Mouse (Mus musculus) limb, embryonic 12.5 days (tissue): Measurements from ENCODE around the gene Chst3. TPM values are rescaled to one million over a fixed set of nuclear protein-coding genes. Genes with fewer than 3 reads are reported as not detected.
"Not testable (repeated sequence)": the region's sequence is repeated elsewhere in the genome, so short reads cannot be mapped to it uniquely, and the experiment has no call there.

Experiments
- ATAC-seq: fragments of 200-750 bp; cut with Nextera tagmentation; 2 replicates; pipeline ENCODE4 v1.8.0; 2017; ENCODE audit warnings: low read depth, moderate TSS enrichment; ENCODE audit not compliant: insufficient number of reproducible peaks, insufficient read depth, low FRiP score, low TSS enrichment
- H3K27ac ChIP-seq: fragments of 300-500 bp; sonication (generic); 2 replicates; pipeline ENCODE4 v1.5.1; 2016; ENCODE audit warnings: mild to moderate bottlenecking, moderate library complexity
- H3K27me3 ChIP-seq: fragments of 300-500 bp; sonication (generic); 2 replicates; pipeline ENCODE4 v1.6.1; 2016; ENCODE audit warnings: mild to moderate bottlenecking, moderate library complexity
- H3K36me3 ChIP-seq: fragments of 300-500 bp; sonication (generic); 2 replicates; pipeline ENCODE4 v1.6.1; 2016; ENCODE audit warnings: mild to moderate bottlenecking, moderate library complexity
- H3K4me1 ChIP-seq: fragments of 300-500 bp; sonication (generic); replicated peaks from 2 replicates; pipeline ENCODE4 v1.6.1; 2016
- H3K4me2 ChIP-seq: fragments of 300-500 bp; sonication (generic); 2 replicates; pipeline ENCODE4 v1.6.1; 2016; ENCODE audit warnings: mild to moderate bottlenecking, moderate library complexity
- H3K4me3 ChIP-seq: fragments of 300-500 bp; sonication (generic); replicated peaks from 2 replicates; pipeline ENCODE4 v1.5.1; 2016; ENCODE audit warnings: mild to moderate bottlenecking
- H3K9ac ChIP-seq: fragments of 300-500 bp; sonication (generic); replicated peaks from 2 replicates; pipeline ENCODE4 v1.6.1; 2016; ENCODE audit warnings: mild to moderate bottlenecking, moderate library complexity
- H3K9me3 ChIP-seq: fragments of 300-500 bp; sonication (generic); 2 replicates; pipeline ENCODE4 v1.6.1; 2016; ENCODE audit warnings: mild to moderate bottlenecking, moderate library complexity
- WGBS: fragments of 180-500 bp; shearing (Covaris S2); methylation state at CpG from one replicate; pipeline ENCODE4 v1.1.7; 2016; 5-methylcytosine and 5-hydroxymethylcytosine counted together
- polyA plus RNA-seq: library from polyadenylated mRNA; unstranded; fragments of >200 nt; fragmentation: Nextera tagmentation; extraction: Ambion mirVana; gene quantifications from 2 replicates; pipeline ENCODE4 v1.2.1, GENCODE M21; 2016

Gene Chst3
- polyA plus RNA-seq, 1 experiment from 2014 or later: 2.7 TPM

DNA sequence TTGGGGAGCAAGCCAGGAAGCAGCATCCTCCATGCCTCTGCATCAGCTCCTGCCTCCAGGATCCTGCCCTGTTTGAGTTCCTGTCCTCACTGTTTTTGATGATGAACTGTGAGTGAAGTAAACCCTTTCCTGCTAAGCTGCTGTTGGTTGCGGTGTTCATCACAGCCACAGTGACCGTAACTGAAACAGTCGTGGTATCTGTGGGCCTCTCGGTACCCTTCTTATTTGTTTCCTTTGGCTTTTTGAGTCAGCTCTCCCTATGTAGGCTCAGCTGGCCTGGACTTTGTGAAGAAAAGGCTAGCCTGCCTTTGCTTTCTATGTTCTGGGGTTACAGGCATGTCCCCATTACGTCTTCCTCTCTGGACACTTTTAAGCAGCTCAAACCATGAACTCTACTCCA, 47.7 kb downstream of the Chst3 start:
- H3K9me3 ChIP-seq: 0 out of 2 replicates have a peak, but pooled peaks cover 5% of the 10 kb centered on the region
- H3K4me3 ChIP-seq: no peak overlapping the region
- no peak for ATAC-seq
- H3K4me2 ChIP-seq: no peak overlapping the region
- no peak overlapping the region for H3K27ac ChIP-seq
- no peaks in the 10 kb centered on the region for H3K36me3 ChIP-seq
- H3K27me3 ChIP-seq: no peaks in the 10 kb centered on the region
- no peak overlapping the region for H3K9ac ChIP-seq
- no peaks in the 10 kb centered on the region for H3K4me1 ChIP-seq
- WGBS: 93% methylated on average over 5 of the region's 5 CpGs

DNA sequence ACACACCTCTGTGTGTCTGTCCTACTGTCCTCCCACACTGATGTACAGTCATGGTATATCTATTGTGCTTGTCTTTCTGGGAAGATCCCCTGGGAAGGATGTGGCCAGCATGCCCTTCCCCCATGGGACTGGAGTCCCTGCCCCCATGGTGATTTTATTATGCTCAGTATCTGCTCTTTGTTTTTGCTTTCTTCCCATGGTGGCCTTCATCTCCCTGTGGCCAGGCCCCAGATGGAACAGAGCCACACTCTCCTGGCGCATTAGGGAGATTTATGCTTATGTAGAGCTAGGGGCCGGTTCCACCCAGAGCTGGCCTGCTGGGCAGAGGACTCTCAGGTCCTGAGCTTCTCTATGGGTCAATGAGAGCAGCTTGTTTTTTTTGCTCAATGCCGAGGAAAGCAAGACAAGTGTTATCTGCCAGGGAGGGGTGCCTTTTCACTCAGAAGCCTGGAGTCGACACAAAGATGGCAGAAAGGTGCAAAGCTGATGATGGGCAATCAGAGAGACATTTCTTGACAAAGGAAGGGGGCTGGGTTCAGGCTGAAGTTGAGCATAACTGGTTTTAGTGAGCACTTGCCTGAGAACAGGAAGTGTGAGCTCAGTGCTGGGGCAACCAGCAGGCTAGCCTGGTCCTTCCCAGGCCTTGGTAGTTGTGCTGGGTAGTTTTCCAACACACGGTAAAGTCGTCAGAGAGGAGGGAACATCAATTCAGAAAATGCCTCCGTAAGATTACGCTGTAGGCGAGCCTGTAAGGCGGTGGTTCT, 48.6 kb downstream of the Chst3 start:
- no peaks in the 10 kb centered on the region for H3K36me3 ChIP-seq
- no peak overlapping the region for H3K4me2 ChIP-seq
- no peaks in the 10 kb centered on the region; the same call in 1 of the 2 replicates for H3K4me1 ChIP-seq
- H3K4me3 ChIP-seq: no peak overlapping the region
- no peaks in the 10 kb centered on the region for H3K27me3 ChIP-seq
- 0 out of 2 replicates have a peak, but pooled peaks cover 5% of the 10 kb centered on the region for H3K9me3 ChIP-seq
- no peak for ATAC-seq
- no peak overlapping the region for H3K9ac ChIP-seq
- 70% methylated on average over 10 of the region's 10 CpGs for WGBS
- H3K27ac ChIP-seq: no peak overlapping the region

DNA sequence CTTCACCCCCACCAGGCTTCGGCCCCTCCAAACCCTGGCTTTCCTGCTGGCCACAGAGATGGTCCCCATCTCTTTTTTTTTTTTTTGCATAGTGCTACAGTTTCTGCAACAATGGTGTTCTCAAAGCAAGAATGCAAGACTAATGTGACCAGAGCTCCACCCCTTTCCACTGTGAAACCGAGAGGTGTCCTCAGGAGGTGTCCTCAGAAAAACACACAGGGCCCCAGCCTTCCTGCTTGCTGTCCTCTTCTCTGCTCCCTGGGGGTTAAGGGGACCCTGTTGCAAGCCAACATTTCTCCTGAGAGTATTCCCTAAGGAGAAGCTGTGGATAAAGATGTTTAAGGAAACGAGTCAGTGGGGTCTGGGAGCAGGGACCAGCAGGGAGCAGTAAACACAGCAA, 50.1 kb downstream of the Chst3 start:
- Histone ChIP-seq H3K4me3 (no peak overlapping the region), H3K4me1 (no peaks in the 10 kb centered on the region; the same call in 1 of the 2 replicates), H3K9me3 (0 out of 2 replicates have a peak, but pooled peaks cover 5% of the 10 kb centered on the region), H3K4me2 (no peak overlapping the region), H3K27me3 (no peaks in the 10 kb centered on the region), H3K36me3 (no peaks in the 10 kb centered on the region), H3K9ac (no peak overlapping the region), H3K27ac (no peak overlapping the region)
- no peak for ATAC-seq
- 60% methylated on average over 3 of the region's 3 CpGs for WGBS

DNA sequence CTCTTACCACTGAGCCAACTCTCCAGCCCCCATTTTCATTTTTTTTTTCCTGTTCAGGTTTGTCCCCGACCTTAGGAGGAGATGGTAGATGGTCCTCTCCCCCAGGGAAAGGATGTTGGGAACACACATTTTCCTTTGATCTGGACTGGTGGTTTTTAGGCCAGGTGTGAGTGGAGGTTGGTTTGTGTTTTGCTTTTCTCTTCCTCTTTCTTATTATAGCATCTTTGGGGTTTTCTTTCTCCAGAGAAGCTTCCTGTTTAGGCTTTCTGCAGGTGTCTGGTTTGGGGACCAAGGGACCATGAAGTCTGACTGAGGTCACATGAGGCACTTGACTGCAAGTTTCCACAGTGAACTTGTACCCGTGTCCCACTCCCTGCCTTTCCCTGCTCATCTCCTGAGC, 50.8 kb downstream of the Chst3 start:
- H3K27me3 ChIP-seq: no peaks in the 10 kb centered on the region
- H3K27ac ChIP-seq: no peak overlapping the region
- no peaks in the 10 kb centered on the region; the same call in 1 of the 2 replicates for H3K4me1 ChIP-seq
- H3K9me3 ChIP-seq: 0 out of 2 replicates have a peak, but pooled peaks cover 5% of the 10 kb centered on the region
- no peak for ATAC-seq
- 82% methylated on average over 2 of the region's 2 CpGs for WGBS
- H3K36me3 ChIP-seq: no peaks in the 10 kb centered on the region
- no peak overlapping the region for H3K4me2 ChIP-seq
- H3K4me3 ChIP-seq: no peak overlapping the region
- no peak overlapping the region for H3K9ac ChIP-seq

DNA sequence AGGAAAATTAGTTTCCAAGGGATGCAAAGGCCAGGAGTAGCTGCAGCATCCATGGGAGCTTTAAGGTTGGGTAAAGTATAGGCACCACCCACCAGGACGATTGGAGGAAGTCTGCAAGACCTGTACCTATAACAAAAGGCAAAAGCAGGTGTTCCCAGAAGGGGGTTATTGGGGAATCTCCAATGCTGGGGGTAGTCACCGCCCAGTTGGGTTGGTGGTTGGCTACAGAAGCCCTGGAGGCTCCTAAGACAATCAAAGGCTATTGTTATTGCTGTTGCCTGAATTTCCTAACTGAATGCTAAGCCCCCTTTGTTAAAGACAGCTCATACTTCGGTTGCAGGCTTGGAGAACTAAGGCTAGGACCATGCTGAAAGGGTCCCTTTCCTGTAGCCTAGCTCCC, 53.0 kb downstream of the Chst3 start:
- no peak overlapping the region for H3K27ac ChIP-seq
- H3K4me1 ChIP-seq: no peaks in the 10 kb centered on the region; the same call in 1 of the 2 replicates
- H3K9ac ChIP-seq: no peak overlapping the region
- H3K9me3 ChIP-seq: 0 out of 2 replicates have a peak, but pooled peaks cover 5% of the 10 kb centered on the region
- no peak overlapping the region for H3K4me2 ChIP-seq
- H3K4me3 ChIP-seq: no peak overlapping the region
- H3K27me3 ChIP-seq: no peaks in the 10 kb centered on the region
- 30% methylated on average over 3 of the region's 3 CpGs for WGBS
- H3K36me3 ChIP-seq: no peaks in the 10 kb centered on the region
- ATAC-seq: no peak

DNA sequence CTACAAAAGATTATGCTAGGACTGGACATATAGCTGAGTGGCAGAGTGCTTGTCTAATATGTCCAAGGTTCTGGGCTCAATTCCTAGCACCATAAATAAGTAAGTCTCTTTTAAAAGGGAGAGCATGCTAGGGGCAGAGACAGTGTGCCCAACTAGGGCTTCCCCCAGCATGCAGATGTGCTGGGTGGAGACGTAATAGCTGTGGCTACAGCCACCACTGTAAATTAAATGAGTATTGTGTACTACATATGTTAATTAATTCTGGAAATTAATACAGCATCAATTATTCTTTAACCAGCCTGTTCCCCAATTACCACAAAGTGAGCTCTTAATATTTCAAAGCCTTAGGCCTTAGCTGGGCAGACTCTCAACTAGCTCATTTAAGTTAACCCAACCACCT, 54.2 kb downstream of the Chst3 start:
- no peak for ATAC-seq
- H3K9ac ChIP-seq: no peak overlapping the region
- no peaks in the 10 kb centered on the region for H3K36me3 ChIP-seq
- no peaks in the 10 kb centered on the region for H3K27me3 ChIP-seq
- no peak overlapping the region for H3K4me3 ChIP-seq
- no peak overlapping the region for H3K4me2 ChIP-seq
- H3K27ac ChIP-seq: no peak overlapping the region
- H3K4me1 ChIP-seq: no peaks in the 10 kb centered on the region; the same call in 1 of the 2 replicates
- WGBS: 79% methylated on average over 1 of the region's 1 CpGs
- H3K9me3 ChIP-seq: 0 out of 2 replicates have a peak, but pooled peaks cover 5% of the 10 kb centered on the region

DNA sequence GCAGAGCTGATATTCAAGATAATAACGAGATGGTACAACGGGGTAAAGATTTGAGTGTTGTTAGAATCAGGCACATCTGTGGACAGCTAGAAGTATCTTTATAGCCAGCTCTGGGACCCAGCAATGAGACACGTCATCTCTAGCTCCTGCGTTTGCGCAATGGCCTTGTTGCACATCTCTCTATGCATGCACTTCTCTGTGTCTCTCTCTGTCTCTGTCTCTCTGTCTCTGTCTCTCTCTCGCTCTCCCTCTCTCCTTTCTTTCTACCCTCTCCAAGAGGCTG, 56.1 kb downstream of the Chst3 start:
- 92% methylated on average over 6 of the region's 6 CpGs for WGBS
- Histone ChIP-seq H3K9me3 (0 out of 2 replicates have a peak, but pooled peaks cover under 1% of the 10 kb centered on the region), H3K4me3 (no peak overlapping the region), H3K4me1 (no peaks in the 10 kb centered on the region; the same call in 1 of the 2 replicates), H3K36me3 (no peaks in the 10 kb centered on the region), H3K27me3 (no peaks in the 10 kb centered on the region), H3K4me2 (no peak overlapping the region), H3K9ac (no peak overlapping the region), H3K27ac (no peak overlapping the region)
- ATAC-seq: no peak

DNA sequence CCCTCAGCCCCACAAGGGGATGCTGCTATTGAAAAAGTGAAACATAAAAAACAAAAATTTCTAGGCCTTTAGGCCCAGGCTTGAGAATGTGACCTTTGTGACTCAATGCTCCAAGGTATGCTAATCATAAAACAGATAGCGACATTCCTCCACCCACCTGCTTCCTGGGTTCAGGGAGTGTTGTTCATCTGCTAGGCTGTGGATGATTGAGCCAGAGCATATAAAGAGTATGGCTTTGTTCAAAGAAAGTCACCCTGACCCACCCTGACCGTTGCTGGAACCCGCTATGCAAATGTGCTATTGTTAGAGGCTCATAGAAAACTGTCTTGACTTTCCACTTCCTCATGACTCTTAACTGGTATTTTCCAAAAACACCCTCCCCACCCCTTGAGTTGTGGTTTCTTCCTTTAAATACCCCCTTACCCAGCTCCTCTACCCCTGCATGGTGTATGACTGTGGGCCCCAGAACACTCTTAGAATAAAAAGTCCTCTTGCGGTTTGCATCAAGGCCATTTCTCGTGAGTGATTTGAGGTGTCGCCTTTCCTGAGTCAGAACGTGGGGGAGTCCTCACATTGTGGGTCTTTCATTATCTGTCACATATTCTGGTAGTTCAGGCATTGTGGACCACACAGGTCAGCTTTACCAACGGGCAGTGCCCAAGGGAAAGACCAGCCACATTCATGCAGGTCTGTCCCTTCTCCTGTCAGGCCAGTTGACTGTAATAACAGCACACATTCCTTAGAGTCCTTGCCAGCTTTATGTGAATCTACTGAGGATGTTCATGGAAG, 56.7 kb downstream of the Chst3 start:
- not testable (repeated sequence) for H3K4me1 ChIP-seq, H3K9me3 ChIP-seq, ATAC-seq, H3K27ac ChIP-seq, H3K4me3 ChIP-seq, H3K4me2 ChIP-seq, H3K27me3 ChIP-seq, H3K36me3 ChIP-seq, H3K9ac ChIP-seq
- 88% methylated on average over 8 of the region's 8 CpGs for WGBS

DNA sequence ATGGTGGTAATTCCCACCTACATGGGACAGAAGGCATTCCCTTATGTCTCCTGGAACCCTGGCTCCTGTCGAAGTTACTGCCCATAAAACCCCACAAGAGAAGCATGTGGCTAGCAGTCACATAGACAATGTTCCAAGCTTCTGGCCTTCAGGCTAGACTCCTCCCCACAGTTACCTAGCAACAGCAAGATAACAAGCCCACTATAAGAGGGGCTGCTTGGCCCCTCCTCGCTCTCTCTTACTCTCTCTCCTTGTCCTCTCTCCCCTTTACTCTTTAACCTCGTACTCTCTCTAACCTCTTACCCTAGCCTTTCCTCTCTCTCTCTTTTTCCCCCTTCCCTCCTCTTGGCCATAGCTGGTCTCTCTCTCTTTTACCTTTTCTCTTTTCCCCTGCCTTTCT, 57.7 kb downstream of the Chst3 start:
- H3K4me1 ChIP-seq, ATAC-seq, H3K4me3 ChIP-seq, H3K36me3 ChIP-seq, H3K4me2 ChIP-seq, H3K9me3 ChIP-seq, H3K27me3 ChIP-seq, H3K27ac ChIP-seq, H3K9ac ChIP-seq: not testable (repeated sequence)
- 57% methylated on average over 3 of the region's 3 CpGs for WGBS

DNA sequence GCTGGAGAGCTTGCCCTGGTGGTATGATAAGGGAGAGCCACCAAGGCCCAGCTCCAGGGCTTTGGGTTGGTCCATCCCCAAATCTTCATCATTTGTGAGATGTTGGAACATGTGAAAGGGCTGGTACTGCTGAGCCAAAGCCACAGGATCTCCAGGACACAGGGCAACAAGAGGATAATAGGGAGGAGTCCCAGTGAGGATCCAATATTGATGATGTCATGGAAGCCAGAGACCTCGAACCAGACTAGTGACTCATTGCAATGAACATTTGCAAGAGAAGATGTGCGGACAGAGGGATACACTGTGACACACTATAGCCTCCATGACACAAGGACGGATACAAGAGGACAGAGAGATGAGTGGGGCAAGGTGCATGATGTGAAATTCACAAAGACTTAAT, 60.9 kb downstream of the Chst3 start:
- ATAC-seq: no peak
- WGBS: 87% methylated on average over 3 of the region's 3 CpGs
- H3K9me3 ChIP-seq: no peaks in the 10 kb centered on the region
- H3K9ac ChIP-seq: no peak overlapping the region
- H3K4me2 ChIP-seq: no peak overlapping the region
- H3K36me3 ChIP-seq: no peaks in the 10 kb centered on the region
- no peak overlapping the region for H3K4me3 ChIP-seq
- H3K4me1 ChIP-seq: no peaks in the 10 kb centered on the region
- no peak overlapping the region for H3K27ac ChIP-seq
- no peaks in the 10 kb centered on the region for H3K27me3 ChIP-seq

DNA sequence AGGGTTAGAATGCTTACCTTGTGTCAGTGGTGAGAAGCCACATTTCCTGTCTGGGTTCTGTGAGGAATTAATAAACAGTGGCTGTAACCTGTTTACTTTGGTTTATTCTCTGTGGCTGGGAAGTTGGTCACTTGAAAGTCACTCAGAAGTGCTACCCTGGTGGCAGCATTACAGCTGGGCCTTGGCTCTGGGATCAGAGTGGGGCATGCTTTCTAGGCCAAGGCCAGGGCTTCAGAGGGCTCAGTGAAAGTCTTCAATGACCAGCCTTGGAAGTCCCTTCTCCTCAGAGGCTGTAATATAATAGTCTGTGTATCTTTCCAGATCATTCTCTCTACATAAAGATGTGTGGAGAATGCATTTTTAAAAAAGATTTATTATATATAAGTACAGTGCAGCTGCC, 63.0 kb downstream of the Chst3 start:
- Histone ChIP-seq H3K27me3 (no peaks in the 10 kb centered on the region), H3K4me1 (0 out of 2 replicates have a peak, but pooled peaks cover 6% of the 10 kb centered on the region), H3K9ac (no peak overlapping the region), H3K9me3 (no peaks in the 10 kb centered on the region), H3K36me3 (no peaks in the 10 kb centered on the region), H3K4me2 (no peak overlapping the region), H3K4me3 (no peak overlapping the region), H3K27ac (no peak overlapping the region)
- ATAC-seq: no peak
